Mouse (Mus musculus) MEL (cell line): ENCODE data around the gene Uchl5. TPM values are rescaled to one million over a fixed set of nuclear protein-coding genes. Genes with fewer than 3 reads are reported as not detected.

Source experiments
- DNase-seq: peaks from one replicate; pipeline ENCODE4 v3.0.0; 2011; ENCODE audit warnings: low read depth, low spot score
- H3K27ac ChIP-seq: 2 replicates; pipeline ENCODE4 v1.5.1; 2012; ENCODE audit warnings: low read depth, mild to moderate bottlenecking, control low read depth, low read length, moderate library complexity; ENCODE audit not compliant: control insufficient read depth
- H3K27me3 ChIP-seq, 2 experiments: fragments of 150-350 bp in 1 of 2; sonication (generic) in 1 of 2; 2 replicates each; pipeline ENCODE4 v1.6.1; 2012; ENCODE audit warnings: low read length in 2 of 2, mild to moderate bottlenecking in 2 of 2, improper control_type of control experiment in 1 of 2, moderate library complexity in 1 of 2; ENCODE audit not compliant: insufficient read depth in 2 of 2, control insufficient read depth in 1 of 2
- H3K36me3 ChIP-seq, 2 experiments: 2 replicates each; pipeline ENCODE4 v1.6.1; 2012 to 2014; ENCODE audit warnings: low read length in 2 of 2, improper control_type of control experiment in 1 of 2, inconsistent platforms in 1 of 2, mild to moderate bottlenecking in 1 of 2; ENCODE audit not compliant: insufficient read depth in 2 of 2, control insufficient read depth in 1 of 2
- H3K4me1 ChIP-seq, 2 experiments: fragments of 150-350 bp in 1 of 2; sonication (generic) in 1 of 2; 2 replicates each; pipeline ENCODE4 v1.6.1; 2012; ENCODE audit warnings: low read length in 2 of 2, improper control_type of control experiment in 1 of 2, mild to moderate bottlenecking in 1 of 2; ENCODE audit not compliant: insufficient read depth in 2 of 2, control insufficient read depth in 1 of 2
- H3K4me3 ChIP-seq, 2 experiments: fragments of 150-350 bp in 1 of 2; sonication (generic) in 1 of 2; 2 replicates each; pipeline ENCODE4 v1.5.1; 2012; ENCODE audit warnings: low read depth in 2 of 2, low read length in 2 of 2, mild to moderate bottlenecking in 2 of 2, moderate library complexity in 2 of 2, control low read depth in 1 of 2, improper control_type of control experiment in 1 of 2; ENCODE audit not compliant: control insufficient read depth in 1 of 2, insufficient read depth in 1 of 2
- H3K79me2 ChIP-seq: 2 replicates; pipeline ENCODE4 v1.6.1; 2012; ENCODE audit warnings: mild to moderate bottlenecking, low read length, moderate library complexity; ENCODE audit not compliant: control insufficient read depth, poor library complexity, insufficient read depth
- H3K9ac ChIP-seq: 2 replicates; pipeline ENCODE4 v1.6.1; 2012; ENCODE audit warnings: low read depth, mild to moderate bottlenecking, control low read depth, low read length, moderate library complexity; ENCODE audit not compliant: control insufficient read depth, poor library complexity, severe bottlenecking
- H3K9me3 ChIP-seq: fragments of 150-350 bp; sonication (generic); replicated peaks from 2 replicates; pipeline ENCODE4 v1.6.1; 2012; ENCODE audit warnings: mild to moderate bottlenecking, low read length, improper control_type of control experiment, moderate library complexity; ENCODE audit not compliant: insufficient read depth
- BHLHE40 ChIP-seq: IDR thresholded peaks from 2 replicates; pipeline ENCODE4 v1.6.1; 2012; ENCODE audit warnings: low read depth, mild to moderate bottlenecking, inconsistent platforms, low read length, improper control_type of control experiment, borderline replicate concordance
- CHD1 ChIP-seq: IDR thresholded peaks from 2 replicates; pipeline ENCODE4 v1.6.1; 2012; ENCODE audit warnings: low read depth, mild to moderate bottlenecking, inconsistent platforms, low read length, improper control_type of control experiment
- CHD2 ChIP-seq: IDR thresholded peaks from 2 replicates; pipeline ENCODE4 v1.6.1; 2011; ENCODE audit warnings: low read length, improper control_type of control experiment
- CTCF ChIP-seq, 3 experiments: IDR thresholded peaks in 2 of 3; conservative IDR thresholded peaks in 1 of 3; 2 replicates each; pipeline ENCODE4 v1.5.1; 2011 to 2012; ENCODE audit warnings: low read length in 3 of 3, low read depth in 2 of 3, mild to moderate bottlenecking in 2 of 3, improper control_type of control experiment in 1 of 3, inconsistent platforms in 1 of 3, mixed read lengths in 1 of 3, moderate library complexity in 1 of 3; ENCODE audit not compliant: control insufficient read depth in 1 of 3, insufficient read depth in 1 of 3, poor library complexity in 1 of 3, severe bottlenecking in 1 of 3
- ELF1 ChIP-seq: IDR thresholded peaks from 2 replicates; pipeline ENCODE4 v1.6.1; 2014; ENCODE audit warnings: low read depth, mild to moderate bottlenecking, inconsistent platforms, low read length, improper control_type of control experiment, moderate library complexity
- EP300 ChIP-seq, 2 experiments: IDR thresholded peaks; 2 replicates each; pipeline ENCODE4 v1.6.1; 2011; ENCODE audit warnings: improper control_type of control experiment in 2 of 2, low read length in 2 of 2, low read depth in 1 of 2, mild to moderate bottlenecking in 1 of 2
- GABPA ChIP-seq: IDR thresholded peaks from 2 replicates; pipeline ENCODE4 v1.6.1; 2012; ENCODE audit warnings: low read depth, mild to moderate bottlenecking, inconsistent platforms, low read length, improper control_type of control experiment, moderate library complexity
- GATA1 ChIP-seq: IDR thresholded peaks from 2 replicates; pipeline ENCODE4 v1.6.1; 2011; ENCODE audit warnings: low read depth, low read length, improper control_type of control experiment
- JUND ChIP-seq: IDR thresholded peaks from 2 replicates; pipeline ENCODE4 v1.6.1; 2011; ENCODE audit warnings: low read depth, mild to moderate bottlenecking, improper control_type of control experiment, low read length
- KAT2A ChIP-seq: conservative IDR thresholded peaks from 2 replicates; pipeline ENCODE4 v1.6.1; 2012; ENCODE audit warnings: low read depth, low read length, improper control_type of control experiment, inconsistent platforms
- MEF2A ChIP-seq: IDR thresholded peaks from 2 replicates; pipeline ENCODE4 v1.6.1; 2014; ENCODE audit warnings: low read depth, mild to moderate bottlenecking, inconsistent platforms, low read length, improper control_type of control experiment; ENCODE audit not compliant: poor library complexity, insufficient replicate concordance, severe bottlenecking; ENCODE audit errors: extremely low read depth
- MXI1 ChIP-seq: IDR thresholded peaks from 2 replicates; pipeline ENCODE4 v1.6.1; 2011; ENCODE audit warnings: mild to moderate bottlenecking, low read depth, low read length, improper control_type of control experiment
- MYB ChIP-seq: IDR thresholded peaks from 2 replicates; pipeline ENCODE4 v1.6.1; 2011; ENCODE audit warnings: mild to moderate bottlenecking, low read depth, low read length, improper control_type of control experiment
- NELFE ChIP-seq: IDR thresholded peaks from 2 replicates; pipeline ENCODE4 v1.6.1; 2011; ENCODE audit warnings: low read depth, low read length, improper control_type of control experiment
- NRF1 ChIP-seq: IDR thresholded peaks from 2 replicates; pipeline ENCODE4 v1.6.1; 2014; ENCODE audit warnings: low read depth, mild to moderate bottlenecking, inconsistent platforms, low read length, improper control_type of control experiment, moderate library complexity; ENCODE audit not compliant: poor library complexity, insufficient read depth, severe bottlenecking
- POLR2AphosphoS5 ChIP-seq: IDR thresholded peaks from 2 replicates; pipeline ENCODE4 v1.6.1; 2012; ENCODE audit warnings: low read depth, borderline replicate concordance, mild to moderate bottlenecking, inconsistent platforms, low read length, moderate library complexity, mixed read lengths
- RAD21 ChIP-seq: IDR thresholded peaks from 2 replicates; pipeline ENCODE4 v1.6.1; 2011; ENCODE audit warnings: mild to moderate bottlenecking, low read depth, low read length, improper control_type of control experiment
- RCOR1 ChIP-seq: IDR thresholded peaks from 2 replicates; pipeline ENCODE4 v1.6.1; 2012; ENCODE audit warnings: low read depth, mild to moderate bottlenecking, inconsistent platforms, low read length, improper control_type of control experiment
- SMC3 ChIP-seq: IDR thresholded peaks from 2 replicates; pipeline ENCODE4 v1.6.1; 2011; ENCODE audit warnings: low read depth, low read length, improper control_type of control experiment
- TAL1 ChIP-seq: IDR thresholded peaks from 2 replicates; pipeline ENCODE4 v1.6.1; 2012; ENCODE audit warnings: mild to moderate bottlenecking, inconsistent platforms, low read length, moderate library complexity, mixed read lengths
- USF1 ChIP-seq: IDR thresholded peaks from 2 replicates; pipeline ENCODE4 v1.6.1; 2014; ENCODE audit warnings: low read depth, mild to moderate bottlenecking, inconsistent platforms, low read length, improper control_type of control experiment, moderate library complexity
- ZC3H11A ChIP-seq: IDR thresholded peaks from 2 replicates; pipeline ENCODE4 v1.6.1; 2012; ENCODE audit warnings: low read depth, mild to moderate bottlenecking, inconsistent platforms, low read length, improper control_type of control experiment
- ZKSCAN1 ChIP-seq: IDR thresholded peaks from 2 replicates; pipeline ENCODE4 v1.6.1; 2012; ENCODE audit warnings: low read depth, mild to moderate bottlenecking, inconsistent platforms, low read length, improper control_type of control experiment, moderate library complexity
- polyA plus RNA-seq, 2 experiments: library from polyadenylated mRNA; stranded (reverse) in 1 of 2; unstranded in 1 of 2; fragments of >175 nt in 1 of 2; fragments of >200 nt in 1 of 2; gene quantifications; 2 replicates each; pipeline versions ENCODE4 v1.2.1 to v1.2.4; 2012; ENCODE audit warnings: low replicate concordance in 2 of 2, low read depth in 1 of 2; ENCODE audit not compliant: insufficient read length in 2 of 2, insufficient read depth in 1 of 2, missing spikeins in 1 of 2
- total RNA-seq: library from RNA; depleted of rRNA; stranded (reverse); fragments of 300-350 nt; gene quantifications from 2 replicates; pipeline ENCODE4 v1.2.3, GENCODE M21; 2012

Uchl5 gene
- total and polyA plus RNA-seq, 3 experiments, result 86.5 to 154 (median 110) TPM

- Histone ChIP-seq H3K9ac (no peak overlapping the region), H3K9me3 (no peaks in the 10 kb centered on the region), H3K27ac (no peak overlapping the region), H3K27me3 (no peaks in the 10 kb centered on the region), H3K4me1 (no peaks in the 10 kb centered on the region), H3K36me3 (no peaks in the 10 kb centered on the region), H3K79me2 (no peaks in the 10 kb centered on the region), H3K4me3 (no peak overlapping the region)
- TF ChIP-seq JUND (no peak), GABPA (no peak), ELF1 (no peak), CHD2 (no peak), CHD1 (no peak), RAD21 (no peak), BHLHE40 (no peak), TAL1 (no peak)
- no peak for DNase-seq
Observed at GRCm38 (mm10) chr1:143836363-143837182, 59.5 kb downstream of the Uchl5 start.

- Histone ChIP-seq H3K36me3 (no peaks in the 10 kb centered on the region), H3K4me3 (no peak overlapping the region), H3K27ac (no peak overlapping the region), H3K9ac (no peak overlapping the region), H3K79me2 (no peaks in the 10 kb centered on the region), H3K4me1 (no peaks in the 10 kb centered on the region), H3K9me3 (no peaks in the 10 kb centered on the region), H3K27me3 (no peaks in the 10 kb centered on the region)
- no peak for DNase-seq
- TF ChIP-seq SMC3, result no peak
- TF ChIP-seq CTCF (IDR thresholded peaks at IDR 0.05 in 2 of 3, conservative IDR thresholded peaks at IDR 0.05 in 1 of 3; ENCODE audit: control insufficient read depth in 1 of 3, insufficient read depth in 1 of 3, low read depth in 2 of 3, low read length in 3 of 3, poor library complexity in 1 of 3, severe bottlenecking in 1 of 3), result no peak
- no peak for TF ChIP-seq ZKSCAN1
Observed at GRCm38 (mm10) chr1:143837681-143838080, 60.6 kb downstream of the Uchl5 start.

- no peak overlapping the region for H3K27ac ChIP-seq
- H3K27me3 ChIP-seq, result no peaks in the 10 kb centered on the region
- no peaks in the 10 kb centered on the region for H3K36me3 ChIP-seq
- no peak overlapping the region for H3K4me3 ChIP-seq
- DNase-seq, result no peak
- H3K79me2 ChIP-seq, result no peaks in the 10 kb centered on the region
- H3K4me1 ChIP-seq, result no peaks in the 10 kb centered on the region
- H3K9me3 ChIP-seq, result no peaks in the 10 kb centered on the region
- no peak overlapping the region for H3K9ac ChIP-seq
- TF ChIP-seq CTCF (IDR thresholded peaks at IDR 0.05 in 2 of 3, conservative IDR thresholded peaks at IDR 0.05 in 1 of 3; ENCODE audit: control insufficient read depth in 1 of 3, insufficient read depth in 1 of 3, low read depth in 2 of 3, low read length in 3 of 3, poor library complexity in 1 of 3, severe bottlenecking in 1 of 3), result no peak
- no peak for TF ChIP-seq CHD1
- TF ChIP-seq POLR2AphosphoS5, result no peak
- TF ChIP-seq KAT2A, result no peak
- no peak for TF ChIP-seq NRF1
- TF ChIP-seq EP300 (IDR thresholded peaks at IDR 0.05; ENCODE audit: low read depth in 1 of 2, low read length in 2 of 2), result no peak
- TF ChIP-seq MYB, result no peak
- TF ChIP-seq CHD2, result no peak
- no peak for TF ChIP-seq RCOR1
- TF ChIP-seq MXI1, result no peak
- TF ChIP-seq MEF2A, result no peak
- no peak for TF ChIP-seq ZC3H11A
- TF ChIP-seq NELFE, result no peak
- no peak for TF ChIP-seq TAL1
- no peak for TF ChIP-seq USF1
- no peak for TF ChIP-seq SMC3
- TF ChIP-seq GATA1, result no peak
Observed at GRCm38 (mm10) chr1:143838896-143839410, 61.9 kb downstream of the Uchl5 start.
